Mouse (Mus musculus) liver, adult (tissue): ENCODE results near the gene Prex1.

Experiments used
- GATA4 ChIP-seq: IDR thresholded peaks from 2 replicates; pipeline ENCODE4 v1.6.1; 2014; ENCODE audit warnings: mild to moderate bottlenecking, low read length; ENCODE audit not compliant: insufficient replicate concordance

Prex1 gene

GRCm38 (mm10) chr2:166700732-166701131 lies 12.9 kb downstream of the Prex1 start:
- no peak for TF ChIP-seq GATA4

DNA sequence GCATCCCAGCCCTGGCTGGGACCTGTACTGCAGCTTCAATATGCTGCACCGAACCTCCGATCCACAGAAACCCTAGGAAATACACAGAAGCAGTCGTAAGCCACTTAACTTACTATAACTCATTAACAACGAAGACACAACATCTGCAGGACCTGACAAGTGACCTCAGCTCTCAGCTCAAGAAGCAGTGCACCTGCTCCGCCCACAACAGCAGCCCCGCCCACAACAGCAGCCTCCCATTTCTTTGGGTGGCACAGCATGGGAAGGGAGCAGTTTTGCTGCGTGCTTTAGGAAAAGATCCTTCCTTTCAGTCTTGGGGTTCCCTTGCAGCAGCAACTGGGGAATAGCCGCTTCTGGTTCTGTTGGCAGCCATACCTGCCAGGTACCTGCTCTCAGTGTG lies 13.5 kb downstream of the Prex1 start:
- TF ChIP-seq GATA4 = no peak

DNA sequence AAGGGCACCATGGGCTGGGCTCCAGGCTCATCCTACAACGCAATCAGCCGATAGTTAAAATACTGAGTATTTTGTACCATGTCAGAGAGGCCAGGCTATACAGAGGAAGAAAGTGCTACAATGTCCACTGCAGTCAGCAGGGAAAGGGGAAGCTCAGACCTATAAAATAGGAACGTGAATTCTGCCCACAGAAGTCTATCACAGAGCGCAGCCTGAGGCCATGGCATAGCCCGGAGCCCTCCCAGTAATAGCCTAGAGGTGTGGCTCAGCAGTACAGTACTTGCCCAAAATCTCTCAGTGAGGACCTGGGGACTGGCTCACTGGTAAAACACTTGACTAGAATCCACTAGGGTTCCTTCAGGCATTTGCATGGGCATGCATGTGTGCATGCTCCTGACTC lies 14.1 kb downstream of the Prex1 start:
- TF ChIP-seq GATA4 = no peak

DNA sequence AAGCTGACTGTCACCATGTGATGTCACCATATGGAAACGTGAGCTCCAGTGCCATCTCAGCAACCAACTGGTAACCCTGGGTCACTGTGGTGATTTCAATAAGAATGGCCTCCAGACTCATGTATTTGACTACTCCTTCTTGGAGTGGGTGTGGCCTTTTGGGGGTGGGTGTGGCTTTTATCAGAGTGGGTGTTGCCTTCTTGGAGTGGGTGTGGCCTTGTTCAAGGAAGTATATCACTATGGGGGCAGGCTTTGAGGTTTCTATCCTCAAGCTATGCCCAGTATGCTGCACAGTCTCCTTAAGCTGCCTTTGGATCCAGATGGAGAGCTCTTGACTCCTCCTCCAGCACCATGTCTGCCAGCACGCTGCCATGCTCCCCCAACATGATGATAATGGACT lies 19.0 kb downstream of the Prex1 start:
- TF ChIP-seq GATA4 = no peak

DNA sequence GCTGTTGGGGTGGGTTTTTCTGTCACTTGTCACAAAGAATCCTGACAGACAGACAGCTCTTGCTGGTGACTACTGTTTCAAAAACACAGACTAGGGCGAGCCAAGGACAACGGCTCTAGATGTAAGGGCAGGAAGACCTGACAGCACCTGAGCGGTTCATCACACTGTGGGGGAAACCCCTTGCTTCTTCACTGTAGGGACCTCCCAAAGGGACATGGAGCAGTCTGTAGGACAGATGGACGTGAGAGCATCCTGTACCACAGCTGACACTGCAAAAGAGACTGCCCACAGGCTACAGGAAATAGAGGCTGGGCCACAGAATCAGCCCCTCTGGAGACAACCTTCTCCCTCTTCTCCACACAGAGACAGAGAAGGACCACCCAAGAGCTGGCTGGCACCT lies 20.2 kb downstream of the Prex1 start:
- no peak for TF ChIP-seq GATA4

GRCm38 (mm10) chr2:166691602-166692509 lies 21.8 kb downstream of the Prex1 start:
- TF ChIP-seq GATA4 = no peak

DNA sequence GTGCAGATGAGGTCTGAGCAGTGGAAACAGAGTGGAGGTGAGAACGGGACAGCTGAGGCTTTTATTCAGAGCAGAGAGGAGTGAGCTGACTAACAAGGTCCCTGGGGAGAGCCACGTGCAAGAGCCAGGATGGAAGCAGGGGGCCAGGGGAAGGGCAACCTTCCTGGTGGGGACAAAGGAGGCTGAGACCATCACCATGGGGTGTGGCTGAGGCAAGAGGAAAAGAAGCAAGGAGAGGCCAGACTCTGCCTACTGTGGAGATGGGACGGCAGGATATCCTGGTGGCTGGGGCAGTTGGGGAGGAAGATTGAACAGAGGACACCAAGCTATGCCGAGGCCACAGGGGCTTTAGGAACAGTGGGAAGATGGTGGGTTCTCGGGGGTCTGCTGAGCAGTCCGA lies 26.7 kb downstream of the Prex1 start:
- no peak for TF ChIP-seq GATA4

- TF ChIP-seq GATA4 = no peak
Measured at GRCm38 (mm10) chr2:166685824-166686223, 27.8 kb downstream of the Prex1 start.

DNA sequence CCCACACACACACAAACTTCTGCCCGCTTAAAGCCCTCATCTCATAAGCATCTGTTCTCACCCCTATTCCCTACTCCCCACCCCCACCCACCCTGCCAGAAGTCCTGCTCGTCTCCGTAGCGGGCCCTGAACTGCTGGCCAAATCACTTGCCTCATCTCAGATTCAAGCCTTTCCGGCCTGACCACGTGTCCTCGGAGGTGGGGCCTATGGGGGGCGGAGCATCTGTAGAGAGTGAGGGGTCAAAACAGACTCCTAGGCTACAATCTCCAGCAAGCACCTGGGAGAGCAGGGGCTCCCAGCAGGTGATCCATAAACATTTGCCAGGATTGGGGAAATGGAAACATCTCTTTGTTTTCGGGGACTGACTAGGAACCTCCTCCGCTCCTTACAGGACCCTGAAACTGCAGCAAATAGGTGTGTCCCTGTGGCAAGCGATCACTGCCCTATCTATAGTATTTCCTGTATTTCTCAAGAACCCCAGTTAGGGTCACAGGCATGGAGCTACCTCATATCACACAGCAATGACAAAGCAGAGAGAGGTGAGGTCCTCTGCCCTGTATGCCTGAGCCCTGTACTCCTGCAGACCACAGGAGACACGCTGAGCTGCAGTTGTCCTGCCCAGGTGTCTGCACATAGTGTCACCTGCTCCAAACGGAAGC lies 29.6 kb downstream of the Prex1 start:
- no peak for TF ChIP-seq GATA4

DNA sequence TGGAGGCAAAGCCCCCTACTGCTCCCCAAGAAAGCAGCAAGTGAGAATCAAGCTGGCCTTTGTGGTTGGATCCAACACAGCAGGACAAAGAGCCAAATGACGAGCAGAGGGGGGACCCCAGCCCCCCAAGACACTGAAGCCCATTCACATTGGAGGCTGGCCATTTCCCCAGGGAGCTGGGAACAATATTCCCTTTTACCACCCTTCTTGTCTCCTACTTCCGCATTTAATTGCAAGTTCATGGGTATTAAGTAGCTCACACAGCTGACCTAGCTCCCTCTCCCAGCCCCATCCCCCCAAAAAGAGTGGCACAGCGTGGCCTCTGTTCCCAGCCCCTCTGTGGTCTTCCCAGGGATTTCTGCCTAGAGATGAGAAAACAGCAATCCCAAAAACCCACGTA lies 30.8 kb downstream of the Prex1 start:
- no peak for TF ChIP-seq GATA4

DNA sequence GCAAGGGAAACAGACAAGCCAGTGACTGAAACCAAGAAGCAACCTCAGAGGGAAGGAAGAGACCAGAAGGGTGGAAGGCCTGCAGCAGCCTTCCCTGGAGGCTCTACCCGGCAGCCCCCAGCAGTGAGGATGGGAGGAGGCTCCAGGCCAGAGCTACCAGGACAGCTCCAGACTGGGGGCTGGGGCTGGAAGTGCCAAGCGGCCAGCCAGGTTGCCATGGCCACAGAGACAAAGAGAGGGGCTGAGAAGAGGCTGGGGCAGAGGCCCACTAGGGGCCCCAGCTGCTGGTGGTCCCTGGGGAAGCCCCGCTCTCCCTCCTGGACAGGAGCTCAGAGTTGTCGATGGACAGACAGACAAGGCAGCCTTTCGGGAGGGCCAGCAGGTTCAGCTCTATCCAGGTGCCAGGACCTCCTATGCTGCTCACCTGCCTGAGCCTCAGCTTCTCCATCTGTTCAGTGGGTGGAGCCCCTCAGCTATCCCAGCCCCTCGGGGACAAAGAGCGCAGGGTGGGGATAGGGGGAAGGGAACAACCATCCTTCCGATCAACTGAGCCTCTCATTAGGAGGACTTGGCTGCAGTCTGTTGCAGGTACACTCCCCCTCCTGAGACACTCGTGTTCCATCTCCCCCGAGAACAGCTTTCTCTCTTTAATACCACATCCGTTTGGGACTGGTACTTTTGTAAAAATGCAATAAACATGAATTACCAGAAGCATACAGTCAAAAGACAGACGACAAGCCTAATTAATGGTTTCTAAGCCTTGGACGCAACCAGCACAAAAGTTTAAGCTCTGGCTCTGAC lies 34.5 kb downstream of the Prex1 start:
- no peak for TF ChIP-seq GATA4

DNA sequence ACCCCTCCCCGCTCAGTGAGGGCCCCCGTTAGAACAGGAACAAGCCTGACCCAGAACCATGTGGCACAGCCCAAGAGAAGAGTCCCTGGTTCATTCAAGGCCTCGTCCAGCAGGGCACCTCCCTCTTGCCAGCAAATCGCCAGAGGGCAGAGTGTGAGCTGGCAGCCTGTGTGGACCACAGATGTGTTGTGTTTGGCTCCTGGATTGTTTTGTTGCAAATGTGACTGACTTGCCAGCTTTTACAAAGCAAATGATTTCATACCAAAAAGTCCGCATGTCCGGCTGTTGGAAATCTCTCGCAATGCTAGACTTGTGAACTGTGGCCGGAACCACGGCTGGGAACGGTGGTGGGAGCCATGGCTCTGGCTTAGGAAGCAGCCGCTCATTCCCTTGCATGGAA lies 36.7 kb downstream of the Prex1 start:
- no peak for TF ChIP-seq GATA4

GRCm38 (mm10) chr2:166676498-166676897 lies 37.1 kb downstream of the Prex1 start:
- TF ChIP-seq GATA4 = no peak

- no peak for TF ChIP-seq GATA4
Measured at GRCm38 (mm10) chr2:166675588-166676444, 37.8 kb downstream of the Prex1 start.

- no peak for TF ChIP-seq GATA4
Measured at GRCm38 (mm10) chr2:166674693-166675092, 38.9 kb downstream of the Prex1 start.
